Mouse (Mus musculus) kidney, postnatal 14 days (tissue): ENCODE measurements around the gene Cacna2d3.
A peak's percentile ranks its signal among the peaks of the same experiment; 100 is the strongest.

ENCODE experiments used
- DNase-seq: peaks from one replicate; pipeline ENCODE4 v3.0.0; 2022; ENCODE audit warnings: mixed read lengths

Cacna2d3 gene

DNA sequence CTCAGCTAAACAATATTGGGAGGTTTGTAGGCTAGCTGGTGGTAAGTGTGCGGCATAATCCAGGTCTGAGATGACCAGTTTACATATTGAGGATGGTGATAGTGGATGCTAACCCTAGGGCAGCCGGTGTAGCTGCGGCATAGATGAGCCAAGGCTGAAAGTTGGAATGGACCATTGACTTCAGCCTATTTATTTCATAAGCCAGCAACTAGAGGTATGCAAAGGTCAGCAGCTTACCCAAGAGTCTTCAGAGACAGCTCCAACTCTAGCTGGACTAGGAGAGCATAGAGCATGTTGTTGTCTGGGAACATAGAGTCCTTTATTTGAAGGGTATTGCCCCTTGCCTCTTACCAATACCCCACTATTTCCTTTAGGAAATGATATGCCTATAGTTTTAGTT, 725.1 kb downstream of the Cacna2d3 start:
- no peak for DNase-seq

DNA sequence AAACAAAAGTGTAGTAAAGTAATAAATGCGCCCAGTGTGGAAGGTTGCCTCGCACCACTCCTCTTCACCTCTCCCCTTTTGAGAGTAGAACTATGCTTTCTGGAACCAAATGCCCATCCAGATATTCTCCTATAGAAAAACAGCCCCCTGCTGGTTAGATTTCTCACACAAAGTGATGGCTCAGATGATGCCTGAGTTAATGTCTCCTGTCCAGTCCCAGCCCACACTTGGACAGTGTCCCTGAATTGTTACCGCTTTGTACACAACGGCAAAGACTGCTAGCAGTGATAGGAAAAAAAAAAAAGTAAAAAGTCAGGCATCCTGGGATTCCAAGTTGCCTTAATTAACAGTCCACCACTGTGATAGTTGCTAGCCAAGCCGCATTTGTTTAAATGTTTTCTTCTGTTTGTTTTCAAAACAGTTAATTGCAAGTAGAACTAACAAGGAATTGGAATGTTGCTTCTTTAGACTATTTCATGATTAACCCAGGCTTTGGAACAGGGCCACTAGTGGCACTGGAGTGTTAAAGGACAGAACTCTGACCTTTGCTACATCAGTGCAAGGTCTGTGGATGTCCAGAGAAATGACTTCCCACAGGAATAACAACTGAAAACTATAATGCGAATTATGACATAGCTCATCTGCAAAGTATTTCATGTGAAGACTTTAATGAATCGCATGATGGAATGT, 733.3 kb downstream of the Cacna2d3 start:
- peak; percentile 87 for DNase-seq

DNA sequence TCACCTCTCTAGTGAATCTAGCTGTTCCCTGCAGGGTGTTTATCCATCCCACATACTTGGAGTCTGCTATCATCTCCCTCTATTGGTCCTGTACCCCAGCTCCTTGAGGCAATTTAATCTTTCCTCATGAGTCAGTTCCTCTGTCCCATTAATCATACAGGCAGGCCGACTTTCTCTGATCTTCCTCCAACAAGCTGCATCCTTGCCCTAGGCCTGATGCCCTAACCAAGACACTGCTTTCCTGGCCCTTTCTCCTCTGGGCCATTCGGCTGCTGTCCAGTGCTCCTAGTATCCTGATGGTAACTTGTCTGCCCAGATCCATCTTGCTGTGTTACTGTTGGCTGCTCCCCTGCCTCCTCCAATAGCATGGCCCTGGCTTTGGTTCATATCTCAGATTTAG, 737.4 kb downstream of the Cacna2d3 start:
- no peak for DNase-seq

DNA sequence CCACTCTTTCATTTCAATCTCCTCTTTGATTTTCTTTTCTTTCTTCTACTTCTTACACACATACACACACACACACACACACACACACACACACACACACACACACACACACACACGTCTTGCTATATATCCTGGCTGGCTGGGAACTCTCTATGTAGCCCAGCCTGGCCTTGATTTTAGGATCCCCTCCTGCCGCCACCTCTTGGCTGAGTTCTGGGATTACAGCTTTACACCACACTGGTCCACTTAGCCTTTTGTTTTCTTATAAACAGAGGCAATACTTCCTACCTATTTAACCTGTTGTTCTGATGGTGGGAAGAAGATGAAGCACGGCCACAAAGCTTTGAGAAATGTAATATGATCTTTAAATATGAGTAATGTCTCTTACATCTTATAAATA, 741.2 kb downstream of the Cacna2d3 start:
- DNase-seq = no peak

DNA sequence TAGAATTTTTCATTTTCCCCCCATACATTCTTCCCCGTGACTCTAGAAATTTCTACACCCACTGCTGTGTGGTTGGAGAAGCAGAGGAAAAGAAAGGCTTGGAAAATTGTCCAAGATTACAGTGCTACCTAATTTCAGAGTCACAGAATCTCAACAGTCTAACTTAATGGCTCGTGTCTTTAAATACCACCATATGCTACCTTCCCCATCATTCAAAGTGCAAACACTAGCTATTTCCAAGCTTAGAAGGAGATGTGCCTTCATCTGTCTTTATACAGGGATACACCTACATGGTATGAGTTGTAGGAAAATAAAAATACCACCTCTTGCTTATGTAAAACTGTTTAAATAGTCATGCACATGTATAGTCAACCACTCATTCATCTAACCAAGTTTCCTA, 742.4 kb downstream of the Cacna2d3 start:
- DNase-seq = no peak

DNA sequence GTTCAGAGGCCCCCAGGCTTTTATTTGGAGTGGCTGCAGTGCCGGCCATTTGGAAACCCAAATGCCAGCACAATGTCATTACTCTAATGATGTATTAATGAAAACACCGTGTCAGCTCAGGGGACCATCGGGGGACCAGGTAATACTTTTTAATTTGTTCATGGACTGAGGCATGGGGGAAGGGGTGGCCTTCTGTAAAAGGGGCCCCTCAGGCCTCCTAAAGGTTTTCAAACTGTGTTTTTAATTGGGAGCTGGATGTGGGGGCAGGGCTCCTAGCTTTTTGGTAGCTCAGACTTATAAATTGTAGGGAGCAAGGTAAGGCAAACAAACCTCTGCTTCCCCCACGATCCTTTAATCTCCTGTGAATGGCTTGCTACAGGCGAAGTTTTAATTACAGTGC, 749.0 kb downstream of the Cacna2d3 start:
- peak; percentile 29 for DNase-seq

DNA sequence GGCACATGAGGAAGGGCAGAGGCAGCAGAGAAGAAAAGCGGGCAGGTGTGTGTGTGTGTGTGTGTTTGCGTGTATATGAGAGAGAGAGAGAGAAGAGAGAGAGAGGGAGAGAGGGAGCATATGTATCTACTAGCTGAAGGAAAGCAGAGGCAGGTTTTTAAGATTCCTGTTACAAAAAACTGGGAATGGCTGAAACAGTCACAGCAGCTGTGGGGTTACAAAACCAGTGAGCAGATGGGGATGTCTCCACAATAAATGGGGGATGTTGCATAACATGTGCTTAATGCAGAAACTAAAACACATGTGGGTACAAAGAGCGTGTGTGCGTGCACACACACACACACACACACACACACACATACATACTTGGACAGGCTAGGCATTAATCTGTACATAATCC, 752.4 kb downstream of the Cacna2d3 start:
- no peak for DNase-seq

DNA sequence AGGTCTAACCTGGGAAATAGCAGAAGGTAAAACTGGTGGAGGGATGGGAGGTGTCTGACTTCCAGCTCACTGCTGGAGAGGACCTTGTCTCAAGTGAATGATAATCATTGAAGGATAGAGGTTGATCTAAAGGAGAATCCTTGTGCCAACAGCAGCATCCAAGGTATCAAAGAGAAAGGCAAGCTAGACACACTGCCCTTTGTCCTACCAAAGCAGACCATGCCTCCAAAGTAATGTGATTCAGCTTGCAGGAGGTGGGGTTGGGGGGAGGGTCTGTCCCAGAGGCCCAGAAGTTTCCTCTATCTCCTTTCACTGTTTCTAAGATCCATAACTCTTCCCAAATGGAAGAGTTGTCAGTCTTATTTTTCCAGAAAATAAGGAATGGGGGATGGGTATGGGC, 754.8 kb downstream of the Cacna2d3 start:
- DNase-seq = no peak

DNA sequence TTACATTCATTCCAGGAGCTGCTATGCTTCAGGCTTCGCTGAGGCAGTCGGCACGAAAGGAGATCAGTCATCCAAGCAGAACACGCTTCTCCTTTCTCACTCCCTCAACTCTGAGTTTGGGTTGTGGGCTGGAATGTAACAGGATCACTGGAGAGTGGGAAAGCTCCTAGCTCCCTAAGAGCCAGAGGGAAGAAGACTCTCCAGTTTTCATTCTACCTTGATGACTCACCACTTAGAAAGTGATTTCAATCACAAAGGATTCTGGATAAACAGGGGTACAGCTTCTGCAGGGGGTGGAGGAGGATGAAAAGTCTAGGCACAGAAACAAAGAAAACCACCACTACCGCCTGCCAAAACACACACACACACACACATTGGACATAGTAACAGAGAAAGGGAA, 760.3 kb downstream of the Cacna2d3 start:
- no peak for DNase-seq

DNA sequence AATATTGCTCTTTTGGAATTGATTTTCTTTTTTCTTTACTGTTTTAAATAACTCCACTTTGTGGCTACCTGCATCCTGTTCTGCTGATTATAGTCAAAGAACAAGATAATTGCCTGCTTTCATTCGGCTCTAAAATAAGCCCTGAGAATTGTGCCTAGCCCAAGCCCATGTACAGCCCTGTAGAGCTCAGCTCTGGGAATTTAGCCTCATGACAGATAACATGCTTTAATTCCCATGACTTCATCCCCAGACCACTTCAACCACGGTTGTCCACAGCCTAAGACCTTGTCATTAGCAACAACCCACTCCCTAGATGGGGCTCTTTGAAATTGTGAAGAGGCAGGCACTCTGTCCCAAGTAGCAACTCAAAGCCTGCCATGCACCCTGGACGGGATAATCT, 762.6 kb downstream of the Cacna2d3 start:
- DNase-seq = no peak

DNA sequence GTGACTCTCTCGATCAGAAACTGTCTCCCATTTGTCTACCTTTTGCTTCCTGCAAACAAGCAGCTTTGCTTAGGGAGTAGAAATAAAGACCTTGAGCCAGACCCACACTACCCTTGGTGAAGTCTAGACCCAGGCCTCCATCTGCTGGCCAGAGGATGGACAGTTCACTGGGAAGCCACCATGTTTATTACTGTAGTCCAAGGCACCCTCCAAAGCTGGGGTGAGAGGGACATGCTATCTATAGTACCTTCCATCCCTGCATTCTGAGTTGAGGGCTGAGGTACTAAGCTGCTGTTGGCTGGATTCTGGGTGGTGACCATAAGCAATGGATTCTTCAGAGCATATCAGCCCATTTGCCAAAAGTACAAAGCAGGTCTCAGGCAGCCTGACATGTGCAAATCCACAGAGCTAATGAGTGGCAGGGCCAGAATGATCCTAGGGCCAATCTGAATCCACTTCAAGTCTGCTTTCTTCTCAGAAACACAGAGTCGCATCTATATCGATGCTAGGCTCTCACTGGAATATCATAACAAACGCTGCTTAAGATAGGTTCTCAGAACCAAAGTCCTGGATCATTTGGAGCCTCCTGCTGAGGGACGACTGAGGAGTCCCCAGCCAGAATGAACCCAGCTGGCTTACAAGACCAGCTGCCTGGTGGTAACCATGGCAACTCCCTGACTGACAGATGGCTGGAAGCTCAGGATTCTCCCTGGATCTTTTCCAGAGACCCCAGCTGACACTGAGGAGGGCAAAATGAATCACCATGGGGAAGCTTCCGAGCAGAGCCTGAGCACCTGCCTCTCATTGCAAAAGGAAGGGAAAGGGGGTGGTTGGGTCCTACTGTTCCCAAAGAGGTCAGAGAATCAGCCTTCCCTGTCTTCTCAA, 763.3 kb downstream of the Cacna2d3 start:
- DNase-seq = no peak

DNA sequence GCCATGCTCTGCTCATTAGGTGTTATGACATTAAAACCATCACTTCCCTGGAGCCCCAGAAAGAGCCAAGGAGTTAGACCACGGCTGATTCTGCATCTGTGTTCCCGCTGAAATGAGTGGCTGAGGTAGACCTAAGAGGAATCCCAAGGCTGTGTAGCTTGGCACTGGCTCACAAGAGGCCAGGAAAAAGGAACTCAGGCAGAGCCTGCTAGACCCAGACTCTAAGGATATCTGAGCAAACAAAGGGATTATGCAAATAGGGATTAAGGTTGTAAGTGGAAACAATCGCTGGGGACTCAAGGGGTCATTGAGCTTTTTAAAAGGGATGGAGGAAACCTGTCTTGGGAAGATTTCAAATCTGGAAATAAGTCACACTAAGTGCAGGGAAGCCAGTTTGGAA, 766.5 kb downstream of the Cacna2d3 start:
- no peak for DNase-seq

DNA sequence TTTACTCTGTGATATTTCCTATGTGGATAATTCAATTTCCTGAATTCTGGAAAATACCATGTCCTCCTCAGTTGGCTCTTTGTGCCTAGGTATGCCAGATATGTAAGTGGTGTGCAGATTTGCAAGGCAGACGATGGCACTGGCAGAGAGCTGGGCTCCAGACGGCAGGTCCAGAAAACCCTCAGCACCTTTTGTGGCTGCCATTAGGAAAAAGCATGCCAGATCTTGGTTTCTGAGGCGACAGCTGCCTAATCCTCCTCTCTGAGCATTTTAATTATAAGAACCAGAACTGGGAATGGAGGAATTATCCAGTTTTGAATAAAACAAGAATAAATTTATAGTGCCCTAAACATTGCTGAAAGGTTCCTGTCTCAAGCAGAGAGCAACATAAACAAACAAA, 767.1 kb downstream of the Cacna2d3 start:
- no peak for DNase-seq

DNA sequence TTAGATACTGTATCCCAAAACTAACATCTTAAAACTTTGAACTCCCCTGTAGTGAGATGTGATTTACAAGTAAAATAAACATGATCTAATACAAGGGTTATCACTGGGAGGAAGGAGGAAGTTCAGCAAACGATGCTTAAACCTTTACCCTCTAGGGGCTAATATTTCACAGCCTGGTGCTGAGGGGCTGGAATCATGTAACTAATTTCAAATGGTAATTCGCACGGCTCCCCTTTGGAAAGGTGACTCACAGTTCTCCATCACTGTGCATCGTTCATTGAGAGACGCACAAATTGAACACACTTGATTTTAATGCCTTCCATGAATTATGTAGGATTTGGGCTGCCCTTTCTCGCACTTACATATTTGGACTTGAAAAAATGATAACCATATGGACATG, 767.6 kb downstream of the Cacna2d3 start:
- DNase-seq = no peak

DNA sequence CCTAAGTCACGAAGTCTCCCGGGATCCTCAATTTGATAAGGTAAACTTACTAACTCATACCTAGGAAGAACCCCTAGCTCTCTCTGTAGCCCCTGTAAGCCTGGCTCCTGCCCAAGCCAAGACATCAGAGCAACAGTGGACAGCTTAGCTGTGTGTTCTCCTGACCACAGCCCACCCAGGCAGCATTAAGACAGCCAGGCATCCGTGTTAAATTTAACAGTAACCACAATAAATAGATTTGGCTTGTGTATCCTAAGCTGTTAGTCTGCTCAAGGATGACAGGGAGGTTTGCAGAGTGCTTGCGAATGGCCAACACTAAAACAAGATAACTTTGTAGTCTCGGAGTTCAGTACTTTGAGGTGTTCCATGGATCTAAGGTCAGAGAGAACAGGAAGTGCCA, 768.3 kb downstream of the Cacna2d3 start:
- no peak for DNase-seq

DNA sequence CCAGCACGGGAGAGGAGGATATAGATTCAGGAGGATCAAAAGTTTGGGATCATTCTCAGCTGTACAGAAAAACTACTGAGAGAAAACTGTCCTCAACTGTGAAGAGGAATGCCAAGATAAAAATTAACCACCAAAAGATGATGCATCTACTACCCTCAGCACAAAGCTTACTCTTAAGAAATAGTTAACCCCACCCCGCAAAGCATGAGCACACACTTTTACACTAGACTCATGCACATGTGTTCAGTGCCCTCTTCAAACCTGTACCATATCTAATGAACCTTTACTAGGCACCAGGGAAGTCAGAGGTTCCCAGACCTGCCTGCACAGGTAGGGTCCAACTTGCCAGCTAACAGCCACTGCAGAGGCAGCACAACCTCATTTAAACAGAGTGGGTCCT, 771.2 kb downstream of the Cacna2d3 start:
- DNase-seq = peak; percentile 23

DNA sequence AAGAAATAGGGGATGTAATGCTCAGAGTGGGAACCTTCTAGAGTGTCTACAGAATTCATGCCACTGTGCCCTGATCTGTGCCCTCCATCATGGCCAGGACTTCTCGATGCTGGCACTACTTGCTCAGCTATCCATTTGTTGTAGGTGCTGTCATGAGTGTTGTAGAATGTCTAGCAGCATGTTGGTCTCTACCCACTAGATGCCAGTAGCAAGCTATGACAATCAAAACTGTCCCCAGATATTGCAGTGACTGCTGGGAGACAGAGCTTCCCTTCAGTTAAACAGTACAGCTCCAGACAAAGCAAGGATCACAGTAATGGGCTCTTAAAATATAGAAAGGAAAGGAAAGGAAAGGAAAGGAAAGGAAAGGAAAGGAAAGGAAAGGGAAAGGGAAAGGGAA, 771.9 kb downstream of the Cacna2d3 start:
- DNase-seq = peak; percentile 42

DNA sequence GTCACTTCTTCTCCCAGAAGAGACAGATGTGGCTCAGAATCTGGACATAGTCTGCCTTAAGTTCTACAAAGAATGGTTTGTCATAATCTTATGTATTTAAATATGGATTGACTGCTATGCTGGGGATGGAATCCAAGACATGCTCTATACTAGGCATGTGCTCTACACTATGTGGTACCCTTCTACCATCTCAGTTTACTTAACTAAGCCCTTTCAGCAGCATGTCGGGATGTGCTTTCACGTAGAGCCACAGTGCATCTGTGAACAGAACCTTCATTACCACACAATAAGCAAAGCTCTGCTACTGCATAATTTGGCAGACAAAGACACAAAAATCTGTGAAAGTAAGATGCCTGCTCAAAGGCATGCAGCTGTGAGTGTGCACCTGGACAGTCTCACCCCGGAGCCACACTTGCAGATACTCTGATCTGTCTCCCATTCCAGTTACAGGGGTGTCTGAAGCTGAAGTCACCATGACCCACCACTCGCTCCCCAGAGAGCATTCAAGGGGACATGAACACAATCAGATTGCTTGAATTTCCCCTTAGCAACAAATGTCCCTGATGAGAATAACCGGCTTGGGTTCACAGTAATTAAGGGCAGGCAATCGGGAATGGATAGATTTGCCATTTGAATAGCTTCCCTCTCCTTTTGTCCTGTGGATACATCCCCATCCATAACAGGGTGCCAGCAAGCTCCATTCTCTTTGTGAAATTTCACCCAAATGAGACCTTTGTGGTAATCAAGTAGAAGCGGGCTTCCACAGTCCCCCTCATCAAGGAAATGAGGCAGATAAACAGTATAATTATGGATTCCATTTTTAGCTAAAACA, 773.4 kb downstream of the Cacna2d3 start:
- no peak for DNase-seq

DNA sequence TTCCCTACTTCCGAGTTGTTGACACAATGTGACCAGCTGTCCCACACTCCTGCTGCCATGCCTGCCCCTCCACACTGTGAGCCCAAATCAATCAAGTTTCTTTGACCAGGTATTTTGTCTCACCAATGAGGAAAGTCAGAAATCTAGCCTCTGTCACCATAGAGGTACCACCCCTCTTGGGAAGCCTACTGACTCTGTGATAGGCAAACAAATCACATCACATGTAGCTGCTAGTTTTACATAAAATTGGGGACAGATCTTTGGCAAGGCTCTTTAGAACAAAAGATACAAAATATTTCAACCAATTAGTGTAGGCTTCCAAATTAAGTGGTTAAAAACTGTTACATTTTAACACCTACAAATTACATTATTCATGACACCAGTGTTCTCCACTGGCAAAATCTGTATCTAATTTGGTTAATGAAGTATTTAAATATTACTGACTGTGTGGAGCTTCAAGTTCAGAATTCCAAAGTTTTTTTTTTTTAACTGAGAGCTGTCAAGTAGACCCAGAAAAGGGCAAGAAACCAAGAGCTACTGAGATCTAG, 788.8 kb downstream of the Cacna2d3 start:
- DNase-seq = no peak

DNA sequence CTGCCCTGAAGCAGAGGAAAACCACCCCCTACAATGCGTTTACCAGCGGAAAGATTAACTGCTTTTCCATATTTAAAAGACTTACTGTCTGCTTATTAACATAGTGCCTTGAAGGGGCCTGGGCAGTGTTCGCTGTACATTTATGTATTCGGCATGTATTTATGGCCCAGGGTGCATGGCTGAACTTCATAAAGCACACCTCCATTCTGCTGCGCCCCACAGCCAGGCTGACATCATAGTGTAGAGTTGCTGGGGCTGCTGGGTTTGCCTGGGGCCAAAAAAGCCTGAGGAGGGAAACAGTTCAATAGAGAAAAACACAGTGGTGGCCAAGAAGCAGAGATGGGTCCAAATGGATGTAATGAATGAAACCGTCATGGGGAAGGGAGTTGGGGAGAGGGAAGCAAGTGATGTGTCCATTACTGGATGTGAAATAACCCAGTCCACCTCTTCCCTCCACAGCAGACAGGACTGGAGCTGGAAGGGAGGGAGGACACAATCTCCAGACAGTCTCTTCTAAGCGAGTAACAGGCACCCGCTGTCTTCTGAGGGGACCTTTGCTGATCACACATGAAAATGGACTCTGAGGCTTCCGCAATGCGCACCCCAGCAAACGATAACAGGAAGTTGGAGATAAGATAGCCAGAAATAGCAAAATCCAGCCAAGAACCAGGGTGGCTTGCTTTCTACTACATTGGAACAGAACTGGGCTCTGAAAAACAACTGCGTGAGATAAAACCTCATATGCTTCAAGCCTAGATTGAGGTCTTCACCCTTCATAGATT, 798.3 kb downstream of the Cacna2d3 start:
- DNase-seq = peak; percentile 29

DNA sequence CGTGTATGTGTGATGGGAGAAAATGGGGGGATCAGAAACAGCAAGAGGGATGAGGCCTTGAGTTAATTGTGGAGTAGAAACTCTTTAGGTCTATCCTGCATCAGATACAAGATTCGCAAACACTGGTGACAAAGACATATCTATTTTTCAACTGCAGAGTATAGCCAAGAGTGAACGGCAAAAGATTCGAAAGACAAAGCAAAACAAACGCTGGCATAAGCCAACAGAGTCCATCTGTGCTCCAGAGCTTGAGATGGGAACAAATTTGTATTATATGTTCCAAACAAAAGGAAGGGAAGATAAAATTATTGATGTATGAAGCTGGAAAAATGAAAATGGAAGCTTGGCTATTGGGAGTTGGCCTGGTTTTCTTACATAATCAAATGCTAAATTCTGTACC, 802.8 kb downstream of the Cacna2d3 start:
- no peak for DNase-seq

DNA sequence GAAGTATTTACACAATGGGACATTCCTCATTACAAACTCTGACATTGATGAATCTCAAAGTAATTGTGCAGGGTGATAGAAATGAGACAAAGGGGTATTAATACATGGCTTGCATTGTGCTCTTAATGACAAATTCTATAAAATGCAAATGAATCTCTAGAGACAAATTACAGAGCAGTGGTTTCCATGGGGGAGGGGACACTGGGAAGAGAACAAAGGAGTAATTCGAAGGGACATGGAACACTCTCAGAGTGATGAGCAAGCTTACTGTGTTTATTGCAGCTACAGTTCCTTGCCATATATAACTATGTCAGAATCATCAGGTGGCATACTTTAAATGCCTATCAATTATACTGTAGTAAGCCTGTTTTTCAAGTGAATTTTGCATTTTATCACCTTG, 806.7 kb downstream of the Cacna2d3 start:
- no peak for DNase-seq
